Mouse (Mus musculus): ENCODE measurements at regions not wholly inside any gene's neighbourhood (a gene's known extent, or its start where the extent isn't known, plus 50 kb on each side); places are given as distances from the start of the nearest gene placed in this dataset.

DNA sequence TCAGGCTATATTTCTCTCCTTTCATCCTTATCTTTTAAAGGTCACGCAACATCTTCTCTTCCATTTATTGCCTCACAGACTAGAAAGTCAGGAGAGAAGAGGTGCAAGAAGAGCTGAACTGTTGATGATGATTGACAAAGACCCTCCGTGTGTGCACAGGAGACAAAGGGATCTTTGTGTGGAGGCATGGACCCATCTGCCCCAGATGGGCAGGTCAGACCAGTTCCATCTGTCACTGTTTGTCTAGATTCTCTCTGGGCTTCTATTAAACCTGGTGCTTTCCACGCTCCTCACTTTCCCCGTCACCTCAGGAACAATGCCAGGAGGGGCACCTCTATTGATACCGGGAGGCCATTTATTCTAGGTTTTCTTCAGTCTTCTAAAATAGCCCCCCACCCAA, 364.1 kb upstream of the Pik3r1 start:
- DNase-seq (ENCODE audit: low spot score) = no peak

DNA sequence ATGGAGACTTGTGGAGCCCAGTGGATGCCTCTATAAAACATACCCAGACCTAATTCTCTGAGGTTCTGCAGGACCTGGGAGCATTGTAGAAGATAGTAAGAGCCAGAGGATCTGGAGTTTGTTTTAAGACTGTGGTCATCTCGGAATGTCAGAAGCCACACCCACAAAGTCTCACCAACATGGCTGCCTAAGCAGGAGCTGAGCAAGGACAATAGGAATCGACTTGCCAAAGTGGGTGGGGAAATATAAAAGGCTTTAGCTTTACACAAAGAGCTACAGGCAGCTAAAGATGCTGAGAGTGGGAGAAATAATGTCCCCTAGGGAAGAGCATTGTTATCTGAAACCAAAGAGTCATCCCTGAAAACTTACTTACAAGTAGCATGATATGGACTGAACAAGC, 364.7 kb upstream of the Pik3r1 start:
- no peak for DNase-seq (ENCODE audit: low spot score)

GRCm38 (mm10) chr13:102135210-102135609, 367.2 kb upstream of the Pik3r1 start:
- no peak for DNase-seq (ENCODE audit: low spot score)

- no peak for DNase-seq (ENCODE audit: low spot score)
Observed at GRCm38 (mm10) chr13:102142986-102143385, 375.0 kb upstream of the Pik3r1 start.

DNA sequence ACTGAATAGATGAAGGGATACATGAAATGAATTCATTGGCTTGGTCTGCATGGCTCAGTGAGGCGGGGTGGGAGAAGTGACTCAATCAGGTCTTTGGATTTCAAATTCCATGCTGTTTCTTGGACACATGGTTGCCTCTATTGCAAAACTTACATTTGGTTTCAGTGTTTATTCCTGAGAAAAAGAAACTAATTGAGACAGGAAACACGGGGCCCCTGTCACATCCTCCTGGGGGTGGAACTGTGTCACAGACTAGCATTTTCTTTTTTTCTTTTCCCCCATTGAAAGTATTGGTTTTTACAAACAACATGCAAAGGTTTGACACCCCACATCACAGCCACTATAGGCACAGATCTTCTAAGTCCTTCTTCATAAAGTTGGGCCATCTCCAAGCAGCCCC, 375.8 kb upstream of the Pik3r1 start:
- DNase-seq (ENCODE audit: low spot score) = no peak

DNA sequence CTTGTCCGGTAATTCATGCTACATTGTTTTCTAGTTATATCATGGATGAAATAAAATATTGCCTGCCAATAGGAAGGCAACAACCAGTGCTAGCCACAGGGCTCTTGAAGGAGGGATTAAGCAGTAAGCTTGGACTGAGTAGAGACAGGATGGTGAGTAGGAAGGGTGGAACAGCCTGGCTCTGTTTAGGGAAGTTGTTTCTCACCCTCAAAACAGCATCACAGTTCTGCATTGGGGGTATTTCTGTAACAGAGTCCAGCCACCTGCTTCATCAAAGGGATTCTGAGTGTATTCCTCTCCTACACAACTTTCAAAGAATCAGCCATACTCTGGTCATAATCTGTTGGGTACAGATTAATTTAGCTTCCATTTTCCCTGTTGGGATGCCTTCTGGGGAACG, 380.0 kb upstream of the Pik3r1 start:
- no peak for DNase-seq (ENCODE audit: low spot score)

GRCm38 (mm10) chr13:102153785-102154608, 386.0 kb upstream of the Pik3r1 start:
- peak; percentile 7 for DNase-seq (ENCODE audit: low spot score)

- DNase-seq (ENCODE audit: low spot score) = no peak
Observed at GRCm38 (mm10) chr13:102154609-102154899, 386.5 kb upstream of the Pik3r1 start.

DNA sequence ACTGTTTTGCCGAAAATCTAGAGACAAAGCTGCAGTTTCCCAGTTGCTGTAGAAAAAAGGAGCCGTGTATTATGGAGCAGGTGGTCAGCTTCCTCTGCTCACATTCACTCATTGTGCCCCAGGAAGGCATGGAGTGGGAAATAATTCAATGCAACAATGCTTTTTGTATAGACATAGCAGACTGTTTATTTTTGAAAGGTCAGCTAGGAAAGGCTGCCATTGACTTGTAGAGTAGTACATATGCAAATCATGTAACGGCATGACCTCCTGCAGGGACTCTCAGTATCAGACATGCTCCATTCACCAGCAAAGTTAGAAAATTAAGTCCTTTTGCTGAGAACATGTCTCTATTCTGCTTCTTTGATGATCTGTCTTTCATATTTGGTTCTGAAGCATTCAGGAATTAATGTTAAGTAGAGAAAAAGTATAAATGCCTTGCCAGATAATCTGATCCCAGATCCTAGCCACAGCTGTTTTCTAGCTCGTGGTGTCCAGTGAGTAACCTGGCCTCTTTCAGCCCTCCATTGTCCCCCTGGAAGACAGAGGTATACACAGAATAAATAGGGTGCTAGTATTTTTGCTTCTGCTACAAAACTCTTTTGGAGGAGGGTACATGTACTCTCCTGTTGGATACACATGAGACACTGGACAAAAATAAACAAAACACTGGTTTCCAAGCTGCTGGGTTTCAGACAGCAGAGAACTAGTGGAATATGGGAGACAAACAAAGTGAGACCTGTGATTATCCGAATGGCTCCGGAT, 389.5 kb upstream of the Pik3r1 start:
- no peak for DNase-seq (ENCODE audit: low spot score)

- no peak for DNase-seq (ENCODE audit: low spot score)
Observed at GRCm38 (mm10) chr13:102173382-102174234, 405.6 kb upstream of the Pik3r1 start.

DNA sequence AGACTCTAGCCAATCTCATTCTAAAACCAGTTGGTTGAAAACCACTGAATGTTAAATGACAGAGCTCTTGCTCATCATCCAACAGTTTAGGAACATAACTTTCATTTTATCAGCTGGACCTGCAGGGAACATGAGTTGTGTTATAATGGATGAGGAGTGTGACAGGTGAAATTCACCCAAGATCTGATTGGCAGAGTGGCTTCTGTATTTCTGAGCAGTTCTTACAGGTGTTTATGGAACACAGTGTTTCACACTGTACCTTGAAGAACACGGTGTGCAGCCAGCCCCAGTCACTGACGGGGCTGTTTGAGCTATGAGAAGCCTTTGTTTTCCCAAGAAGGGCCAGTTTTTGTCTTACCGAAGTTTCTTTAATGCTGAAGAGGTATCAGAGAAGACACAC, 406.4 kb upstream of the Pik3r1 start:
- DNase-seq (ENCODE audit: low spot score) = no peak

GRCm38 (mm10) chr13:102174896-102175295, 406.9 kb upstream of the Pik3r1 start:
- no peak for DNase-seq (ENCODE audit: low spot score)

GRCm38 (mm10) chr13:102175406-102175805, 407.4 kb upstream of the Pik3r1 start:
- DNase-seq (ENCODE audit: low spot score) = no peak

DNA sequence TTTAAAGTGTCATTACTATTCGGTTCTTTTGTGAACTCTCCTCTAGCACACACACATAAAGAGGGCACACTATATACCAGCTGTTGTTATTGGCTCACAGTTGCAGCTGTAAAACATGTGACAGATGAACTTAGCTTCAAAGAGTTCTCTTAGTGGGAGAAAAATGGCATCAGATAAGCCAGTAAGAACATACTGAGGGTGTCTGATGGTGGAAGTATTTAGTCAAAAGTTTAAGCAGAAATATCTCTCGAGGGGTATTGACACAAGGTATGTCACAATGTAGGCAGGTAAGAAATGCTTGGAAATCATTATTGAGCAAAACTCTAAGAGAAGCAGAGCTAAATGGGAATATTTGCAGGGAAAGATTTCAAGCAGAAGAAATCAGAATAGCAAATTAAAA, 408.4 kb upstream of the Pik3r1 start:
- no peak for DNase-seq (ENCODE audit: low spot score)

DNA sequence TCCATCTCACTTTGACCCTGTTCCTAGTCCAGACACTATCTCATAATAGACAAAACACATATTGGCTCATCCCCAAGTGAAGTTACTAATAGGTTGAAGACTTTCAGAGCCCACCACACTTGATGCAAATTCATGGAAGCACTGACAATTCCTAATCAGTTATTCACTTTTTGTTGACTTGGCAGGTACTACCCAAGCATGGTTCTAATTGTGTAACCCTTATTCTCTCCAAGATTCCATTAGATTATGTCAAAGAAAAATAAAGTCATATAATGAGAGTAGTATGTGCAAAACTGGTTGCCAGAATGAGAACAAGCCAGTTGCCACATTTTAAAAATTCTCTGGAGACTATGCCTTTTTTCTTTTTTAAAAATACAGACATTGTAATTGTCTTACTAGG, 426.7 kb upstream of the Pik3r1 start:
- no peak for DNase-seq (ENCODE audit: low spot score)

- no peak for DNase-seq (ENCODE audit: low spot score)
Observed at GRCm38 (mm10) chr13:102202301-102202700, 434.3 kb upstream of the Pik3r1 start.

DNA sequence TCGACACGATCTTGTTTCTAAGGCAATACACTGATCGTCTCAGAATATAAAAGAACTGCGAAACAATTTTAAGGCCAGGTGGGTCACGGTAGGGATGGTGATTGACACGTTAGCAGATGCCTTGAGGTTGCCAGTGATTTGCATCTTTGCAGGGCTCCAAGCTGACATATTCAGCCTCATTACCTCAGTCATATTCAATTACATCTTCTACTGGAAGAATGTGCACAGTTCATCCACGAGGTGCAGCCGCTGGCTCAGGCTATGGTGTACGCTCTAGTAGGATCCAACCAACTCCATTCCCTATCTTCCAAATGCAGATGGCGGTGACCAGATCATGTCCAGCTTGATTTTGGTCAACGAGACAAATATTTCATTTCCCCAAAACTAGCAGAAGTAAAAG, 450.5 kb upstream of the Pik3r1 start:
- DNase-seq (ENCODE audit: low spot score) = no peak

DNA sequence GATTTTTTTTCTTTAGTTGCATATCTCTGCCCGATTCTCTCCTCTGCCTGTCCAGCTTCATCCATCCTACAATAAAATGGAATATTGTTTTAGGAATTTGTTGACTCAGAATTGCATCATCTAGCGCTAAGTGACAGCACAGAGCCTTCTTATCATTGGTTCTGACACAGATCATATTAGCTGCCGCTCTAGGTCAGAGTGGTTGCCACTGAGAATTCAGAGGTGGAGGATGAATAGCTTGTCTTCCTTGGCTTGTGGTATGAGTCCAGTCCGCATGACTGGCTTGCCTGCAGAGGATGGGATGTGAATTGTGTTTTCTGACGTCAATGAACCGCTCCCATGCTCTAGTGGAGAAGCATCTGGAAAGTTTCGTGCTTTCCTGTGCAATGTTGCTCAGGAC, 462.3 kb upstream of the Cd180 start:
- peak; percentile 40 for DNase-seq (ENCODE audit: low spot score)

GRCm38 (mm10) chr13:102232291-102232936, 460.9 kb upstream of the Cd180 start:
- peak; percentile 79 for DNase-seq (ENCODE audit: low spot score)

- no peak for DNase-seq (ENCODE audit: low spot score)
Observed at GRCm38 (mm10) chr13:102250884-102251283, 442.5 kb upstream of the Cd180 start.

- no peak for DNase-seq (ENCODE audit: low spot score)
Observed at GRCm38 (mm10) chr13:102251709-102252108, 441.6 kb upstream of the Cd180 start.

Measured in heart, adult 8-10 months (tissue).